In the genomic region with DNA sequence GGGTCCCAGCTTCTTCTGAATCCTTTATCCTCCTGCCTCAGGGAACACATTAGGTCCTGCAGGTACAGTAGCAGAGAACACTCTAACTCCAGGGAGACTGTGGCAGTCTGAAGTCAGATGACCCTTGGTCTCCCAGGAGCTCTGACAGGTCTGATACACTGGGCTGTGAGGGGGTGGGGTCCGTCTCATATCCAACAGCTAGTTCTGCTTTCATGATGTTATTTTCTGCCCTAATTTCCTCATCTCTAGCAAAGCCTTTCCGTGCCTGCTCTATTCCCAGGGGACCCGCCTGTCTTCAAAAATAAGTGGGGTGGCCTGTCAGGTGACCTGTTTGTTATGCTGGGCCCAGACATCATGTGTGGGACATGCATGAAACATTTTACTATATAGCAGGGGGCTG, we compare ENCODE assay signal across 15 mouse cellular contexts. TPM values are rescaled to one million over a fixed set of nuclear protein-coding genes. Genes with fewer than 3 reads are reported as not detected.
DNase-seq lines count a peak whose midpoint lies in the region; ATAC-seq lines count a peak whose summit lies in the region.
"Had no signal": no experiment of that assay in that cellular context is flagged by ENCODE, and none has a peak within 500 bp of the region (broad histone marks: within the 10 kb centered on the region; RNA-seq: fewer than 3 reads in every experiment).

No protein-coding gene starts in this region.

- no peaks in the 10 kb centered on the region for H3K27me3 ChIP-seq in forebrain, embryonic 11.5 days (ENCODE audit: control insufficient read depth, insufficient read depth, low read length)
- H3K27me3 ChIP-seq in midbrain, embryonic 10.5 days (ENCODE audit: low read depth, poor library complexity, severe bottlenecking): no peaks in the 10 kb centered on the region
- H3K27me3 ChIP-seq in neural tube, embryonic 15.5 days (replicated peaks): no peaks in the 10 kb centered on the region
- H3K27me3 ChIP-seq: limb, embryonic 13.5 days had no signal

- no peaks in the 10 kb centered on the region for H3K36me3 ChIP-seq in forebrain, embryonic 11.5 days (ENCODE audit: control insufficient read depth, insufficient read depth, low read length)
- H3K36me3 ChIP-seq in midbrain, embryonic 10.5 days: peaks cover 24% of the 10 kb centered on the region
- no peaks in the 10 kb centered on the region for H3K36me3 ChIP-seq in neural tube, embryonic 15.5 days
- H3K36me3 ChIP-seq: limb, embryonic 13.5 days had no signal

- H3K4me2 ChIP-seq in forebrain, embryonic 11.5 days (ENCODE audit: low read depth, low read length, severe bottlenecking): no peak overlapping the region
- H3K4me2 ChIP-seq in neural tube, embryonic 15.5 days: no peak overlapping the region; the same call in 1 of the 2 replicates
- H3K4me2 ChIP-seq: limb, embryonic 13.5 days had no signal

- peak overlapping the region; percentile 32; the same call in 1 of the 2 replicates for H3K9ac ChIP-seq in forebrain, embryonic 11.5 days (ENCODE audit: low read length)
- no peak overlapping the region for H3K9ac ChIP-seq in neural tube, embryonic 15.5 days (replicated peaks)
- H3K9ac ChIP-seq: limb, embryonic 13.5 days had no signal

- WGBS in forebrain, embryonic 11.5 days: 78% methylated on average over 3 of the region's 3 CpGs
- whole genome bisulfite sequencing in midbrain, embryonic 10.5 days: 89% methylated on average over 3 of the region's 3 CpGs
- 58% methylated on average over 3 of the region's 3 CpGs for WGBS in neural tube, embryonic 15.5 days

- no peaks in the 10 kb centered on the region for H3K9me3 ChIP-seq in forebrain, embryonic 11.5 days (ENCODE audit: control insufficient read depth, low read length)
- H3K9me3 ChIP-seq in midbrain, embryonic 10.5 days (replicated peaks): peaks cover 6% of the 10 kb centered on the region; the same call in 1 of the 2 replicates
- no peaks in the 10 kb centered on the region for H3K9me3 ChIP-seq in neural tube, embryonic 15.5 days (replicated peaks)
- H3K9me3 ChIP-seq: limb, embryonic 13.5 days had no signal

- intact Hi-C loops in heart, postnatal 25 days (cut with DNase I): no loop called here

- H3K4me1 ChIP-seq in forebrain, embryonic 11.5 days (replicated peaks; ENCODE audit: control insufficient read depth, insufficient read depth, low read length): peaks cover 20% of the 10 kb centered on the region
- H3K4me1 ChIP-seq in midbrain, embryonic 10.5 days: peaks cover 77% of the 10 kb centered on the region
- peaks cover 74% of the 10 kb centered on the region for H3K4me1 ChIP-seq in neural tube, embryonic 15.5 days
- H3K4me1 ChIP-seq: megakaryocyte, embryonic 14.5 days had no signal

- no peak overlapping the region for H3K4me3 ChIP-seq in forebrain, embryonic 11.5 days (ENCODE audit: low read depth, low read length)
- H3K4me3 ChIP-seq in midbrain, embryonic 10.5 days: no peak overlapping the region
- H3K4me3 ChIP-seq in neural tube, embryonic 15.5 days (replicated peaks): no peak overlapping the region
- H3K4me3 ChIP-seq: gastrocnemius, adult 2 months; limb, embryonic 13.5 days; megakaryocyte, embryonic 14.5 days had no signal

- H3K27ac ChIP-seq in forebrain, embryonic 11.5 days (ENCODE audit: low read depth, low read length): peak overlapping the region; percentile 72
- peak overlapping the region; percentile 86 for H3K27ac ChIP-seq in midbrain, embryonic 10.5 days (replicated peaks)
- H3K27ac ChIP-seq in neural tube, embryonic 15.5 days (replicated peaks): peak overlapping the region; percentile 80
- H3K27ac ChIP-seq: gastrocnemius, adult 2 months; kidney, postnatal 0 days; limb, embryonic 13.5 days had no signal

- DNase-seq in forebrain, embryonic 11.5 days (ENCODE audit: low spot score): no peak
- no peak for DNase-seq in midbrain, embryonic 10.5 days (ENCODE audit: low spot score)
- DNase-seq in layer of hippocampus, adult 9-10 months (ENCODE audit: low spot score): no peak
- DNase-seq in heart, postnatal 25 days (ENCODE audit: low spot score): no peak
- no peak for DNase-seq in urinary bladder, postnatal 14 days (ENCODE audit: low spot score)
- DNase-seq: adrenal gland, postnatal 25 days; gastrocnemius, adult 2 months; heart, postnatal 36 days; lung, adult 18-20 months; thymus, postnatal 4 days had no signal

- no peak for ATAC-seq in forebrain, embryonic 11.5 days (replicated peaks; ENCODE audit: low FRiP score)
- 0 out of 2 replicates have a peak, but pooled peaks have one; percentile 22 for ATAC-seq in granulocyte monocyte progenitor cell, adult 5-6 weeks (replicated peaks; ENCODE audit: poor library complexity, severe bottlenecking)
- no peak for ATAC-seq in neural tube, embryonic 15.5 days (ENCODE audit: low FRiP score)

RNA-seq across cellular contexts. Expression of gene Nectin1, which starts 18.2 kb away (rescaled TPM):
- 12.3 and 12.4 TPM in 2 replicates for polyA plus RNA-seq in forebrain, embryonic 11.5 days (2014; fragmentation: Nextera tagmentation; extraction: Ambion mirVana)
- total RNA-seq in granulocyte monocyte progenitor cell, adult 5-6 weeks (2014; fragmentation: Nextera tagmentation): 0.52 and 4.6 TPM in 2 replicates
- 0.31 and 0.52 TPM in 2 replicates for total RNA-seq in granulocyte monocyte progenitor cell, adult 5-6 weeks (2017)
- polyA plus RNA-seq in midbrain, embryonic 10.5 days (2016; fragmentation: Nextera tagmentation; extraction: Ambion mirVana): 6.9 and 7.3 TPM in 2 replicates
- polyA plus RNA-seq in neural tube, embryonic 15.5 days (2015; fragmentation: Nextera tagmentation; extraction: Ambion mirVana): 14.0 and 14.9 TPM in 2 replicates
- total RNA-seq in heart, postnatal 25 days (2021): 1 to 10 TPM; 3.0 to 3.6 TPM
